Mouse (Mus musculus): ENCODE measurements at regions not wholly inside any gene's neighbourhood (a gene's known extent, or its start where the extent isn't known, plus 50 kb on each side); places are given as distances from the start of the nearest gene placed in this dataset.
"Not testable (repeated sequence)": the region's sequence is repeated elsewhere in the genome, so short reads cannot be mapped to it uniquely, and the experiment has no call there.

- not testable (repeated sequence) for TF ChIP-seq GATA2 (IDR thresholded peaks at IDR 0.05; ENCODE audit: borderline replicate concordance, low read depth, low read length); CTCF (IDR thresholded peaks at IDR 0.05; ENCODE audit: low read depth, low read length)
Observed at GRCm38 (mm10) chr7:60244187-60244866, 104.3 kb upstream of the Snrpn start.
